Mouse (Mus musculus): Measurements from ENCODE around the gene Dnm2. TPM values are rescaled to one million over a fixed set of nuclear protein-coding genes. Genes with fewer than 3 reads are reported as not detected.

Dnm2 gene
- total and polyA plus RNA-seq, 2 experiments = 28.9 to 74.4 TPM

DNA sequence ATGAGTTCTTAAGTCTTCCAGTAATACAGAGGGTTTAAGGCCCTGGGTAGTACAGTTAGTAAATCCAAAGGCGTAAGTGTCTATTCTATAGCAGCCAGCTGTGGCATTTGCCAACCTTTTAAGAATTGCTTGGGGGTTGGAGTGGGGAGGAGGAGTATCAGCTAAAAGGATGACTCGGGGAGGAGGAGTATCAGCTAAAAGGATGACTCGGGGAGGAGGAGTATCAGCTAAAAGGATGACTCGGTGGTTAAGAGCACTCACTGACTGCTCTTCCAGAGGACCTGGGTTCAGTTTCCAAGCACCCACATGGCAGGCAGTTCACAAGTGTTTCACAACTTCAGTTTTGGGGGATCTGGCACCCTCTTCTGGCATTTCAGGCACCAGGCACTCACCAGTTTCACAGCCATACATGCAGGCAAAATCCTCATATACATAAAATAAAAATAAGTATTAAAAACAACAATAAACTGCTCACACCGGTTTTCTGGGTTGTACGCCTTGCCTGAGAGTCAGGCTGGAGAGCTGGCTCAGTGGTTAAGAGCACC lies 130.6 kb downstream of the Dnm2 start:
- Histone ChIP-seq H3K9ac (ENCODE audit: low read depth, low read length) (no peak overlapping the region), H3K27me3 (ENCODE audit: control insufficient read depth, insufficient read depth, low read length) (no peaks in the 10 kb centered on the region), H3K79me2 (ENCODE audit: control insufficient read depth, insufficient read depth, low read length) (peaks cover 15% of the 10 kb centered on the region; the same call in 1 of the 2 replicates), H3K27ac (replicated peaks; ENCODE audit: insufficient read depth, low read depth, low read length) (no peak overlapping the region), H3K4me3 (ENCODE audit: insufficient read depth, low read depth, low read length) (no peak overlapping the region), H3K4me1 (ENCODE audit: control insufficient read depth, insufficient read depth, low read length) (0 out of 2 replicates have a peak, but pooled peaks cover 2% of the 10 kb centered on the region), H3K36me3 (ENCODE audit: control insufficient read depth, insufficient read depth, low read length) (no peaks in the 10 kb centered on the region)
- WGBS = 93% methylated on average over 6 of the region's 6 CpGs
- TF ChIP-seq POLR2A (IDR thresholded peaks at IDR 0.05; ENCODE audit: extremely low read depth, insufficient read depth, low read length) = no peak
- no peak for TF ChIP-seq CTCF (IDR thresholded peaks at IDR 0.05; ENCODE audit: low read depth, low read length)
- no peak for DNase-seq (ENCODE audit: extremely low read depth, low read depth, low spot score)

DNA sequence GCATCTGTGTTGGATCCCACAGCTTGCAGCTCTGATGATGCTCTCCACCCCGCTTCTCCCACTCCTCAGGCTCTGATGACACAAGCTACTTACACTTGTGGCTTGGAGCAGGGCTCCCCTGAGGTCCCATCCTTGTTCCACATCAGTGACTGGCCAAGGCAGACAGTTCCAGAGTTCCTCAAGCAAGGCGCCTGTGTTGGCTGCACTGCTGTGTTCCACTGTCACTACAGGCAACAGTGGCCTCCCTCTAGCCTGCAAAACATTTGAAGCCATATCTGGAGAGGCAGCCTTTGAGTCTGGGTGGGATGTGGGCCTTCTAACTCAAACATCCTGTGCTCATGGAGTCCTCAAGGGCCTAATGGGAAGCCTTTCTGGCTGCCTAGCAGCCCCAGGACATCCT lies 132.3 kb downstream of the Dnm2 start:
- H3K27me3 ChIP-seq (ENCODE audit: control insufficient read depth, insufficient read depth, low read length) = no peaks in the 10 kb centered on the region
- no peak for DNase-seq (ENCODE audit: extremely low read depth, low read depth, low spot score)
- TF ChIP-seq POLR2A (IDR thresholded peaks at IDR 0.05; ENCODE audit: extremely low read depth, insufficient read depth, low read length) (no peak), CTCF (IDR thresholded peaks at IDR 0.05; ENCODE audit: low read depth, low read length) (no peak)
- H3K36me3 ChIP-seq (ENCODE audit: control insufficient read depth, insufficient read depth, low read length) = no peaks in the 10 kb centered on the region
- H3K4me3 ChIP-seq (ENCODE audit: insufficient read depth, low read depth, low read length) = no peak overlapping the region
- no peak overlapping the region for H3K27ac ChIP-seq (replicated peaks; ENCODE audit: insufficient read depth, low read depth, low read length)
- H3K4me1 ChIP-seq (ENCODE audit: control insufficient read depth, insufficient read depth, low read length) = 0 out of 2 replicates have a peak, but pooled peaks cover 2% of the 10 kb centered on the region
- peaks cover 11% of the 10 kb centered on the region; the same call in 1 of the 2 replicates for H3K79me2 ChIP-seq (ENCODE audit: control insufficient read depth, insufficient read depth, low read length)
- H3K9ac ChIP-seq (ENCODE audit: low read depth, low read length) = no peak overlapping the region
- 89% methylated on average over 2 of the region's 2 CpGs for WGBS

Other genes with a start within 250 kb of the Dnm2 start
- 29.5 and 37.3 TPM in 2 replicates for gene Keap1, start 185.5 kb upstream of the Dnm2 start, total RNA-seq (2014; rRNA removed)
- 69.1 and 76.4 TPM in 2 replicates for gene Keap1, start 185.5 kb upstream of the Dnm2 start, polyA plus RNA-seq (2012; rRNA removed)
- gene S1pr5, start 176.5 kb upstream of the Dnm2 start, total RNA-seq (2014; rRNA removed) = 3.3 and 4.1 TPM in 2 replicates
- 5.3 and 9.9 TPM in 2 replicates for gene S1pr5, start 176.5 kb upstream of the Dnm2 start, polyA plus RNA-seq (2012; rRNA removed)
- 22.3 and 27.3 TPM in 2 replicates for gene Atg4d, start 159.6 kb upstream of the Dnm2 start, total RNA-seq (2014; rRNA removed)
- gene Atg4d, start 159.6 kb upstream of the Dnm2 start, polyA plus RNA-seq (2012; rRNA removed) = 42.2 and 45.8 TPM in 2 replicates
- 5.0 and 6.5 TPM in 2 replicates for gene Kri1, start 136.9 kb upstream of the Dnm2 start, total RNA-seq (2014; rRNA removed)
- 6.3 and 9.7 TPM in 2 replicates for gene Kri1, start 136.9 kb upstream of the Dnm2 start, polyA plus RNA-seq (2012; rRNA removed)
- gene Cdkn2d, start 133.5 kb upstream of the Dnm2 start, total RNA-seq (2014; rRNA removed) = 3.0 and 3.9 TPM in 2 replicates
- gene Cdkn2d, start 133.5 kb upstream of the Dnm2 start, polyA plus RNA-seq (2012; rRNA removed) = 5.1 and 5.2 TPM in 2 replicates
- gene Ap1m2, start 112.6 kb upstream of the Dnm2 start, total RNA-seq (2014; rRNA removed) = 0.07 and 0.55 TPM in 2 replicates
- gene Ap1m2, start 112.6 kb upstream of the Dnm2 start, polyA plus RNA-seq (2012; rRNA removed) = 0.06 and 0.28 TPM in 2 replicates
- 3.8 and 4.9 TPM in 2 replicates for gene Slc44a2, start 104.2 kb upstream of the Dnm2 start, total RNA-seq (2014; rRNA removed)
- 3.9 and 5.8 TPM in 2 replicates for gene Slc44a2, start 104.2 kb upstream of the Dnm2 start, polyA plus RNA-seq (2012; rRNA removed)
- gene Ilf3, start 57.0 kb upstream of the Dnm2 start, total RNA-seq (2014; rRNA removed) = 9.5 and 13.0 TPM in 2 replicates
- gene Ilf3, start 57.0 kb upstream of the Dnm2 start, polyA plus RNA-seq (2012; rRNA removed) = 9.1 and 13.5 TPM in 2 replicates
- 5.6 TPM in 2 replicates for gene Qtrt1, start 13.1 kb upstream of the Dnm2 start, total RNA-seq (2014; rRNA removed)
- gene Qtrt1, start 13.1 kb upstream of the Dnm2 start, polyA plus RNA-seq (2012; rRNA removed) = 8.3 and 15.7 TPM in 2 replicates
- gene Tmed1, start 85.3 kb downstream of the Dnm2 start, total RNA-seq (2014; rRNA removed) = 19.2 and 23.2 TPM in 2 replicates
- gene Tmed1, start 85.3 kb downstream of the Dnm2 start, polyA plus RNA-seq (2012; rRNA removed) = 24.9 and 26.5 TPM in 2 replicates
- 3.5 and 4.6 TPM in 2 replicates for gene AB124611, start 101.3 kb downstream of the Dnm2 start, total RNA-seq (2014; rRNA removed)
- 2.2 and 3.4 TPM in 2 replicates for gene AB124611, start 101.3 kb downstream of the Dnm2 start, polyA plus RNA-seq (2012; rRNA removed)
- gene Carm1, start 122.0 kb downstream of the Dnm2 start, total RNA-seq (2014; rRNA removed) = 5.0 and 8.1 TPM in 2 replicates
- 23.4 and 28.5 TPM in 2 replicates for gene Carm1, start 122.0 kb downstream of the Dnm2 start, polyA plus RNA-seq (2012; rRNA removed)
- 13.0 and 18.7 TPM in 2 replicates for gene Timm29, start 167.8 kb downstream of the Dnm2 start, total RNA-seq (2014; rRNA removed)
- 26.7 TPM in 2 replicates for gene Timm29, start 167.8 kb downstream of the Dnm2 start, polyA plus RNA-seq (2012; rRNA removed)
- gene Yipf2, start 167.9 kb downstream of the Dnm2 start, total RNA-seq (2014; rRNA removed) = 24.6 and 25.9 TPM in 2 replicates
- gene Yipf2, start 167.9 kb downstream of the Dnm2 start, polyA plus RNA-seq (2012; rRNA removed) = 33.5 and 43.9 TPM in 2 replicates
- 13.1 and 15.8 TPM in 2 replicates for gene Smarca4, start 191.3 kb downstream of the Dnm2 start, total RNA-seq (2014; rRNA removed)
- 15.2 and 15.9 TPM in 2 replicates for gene Smarca4, start 191.3 kb downstream of the Dnm2 start, polyA plus RNA-seq (2012; rRNA removed)

All from liver, adult 2 months (tissue).